Comparison of ENCODE assay signal across 8 mouse cellular contexts in genomic region chr9:81634163-81634562, GRCm38 (mm10). TPM values are rescaled to one million over a fixed set of nuclear protein-coding genes. Genes with fewer than 3 reads are reported as not detected.
DNase-seq lines count a peak whose midpoint lies in the region; ATAC-seq lines count a peak whose summit lies in the region.

No protein-coding gene starts in this region.

- 1% methylated on average over 10 of the region's 10 CpGs for WGBS in forebrain, embryonic 13.5 days
- 1% methylated on average over 10 of the region's 10 CpGs for WGBS in midbrain, embryonic 11.5 days

- peak overlapping the region; percentile 100 for H3K4me2 ChIP-seq in forebrain, embryonic 13.5 days
- peak overlapping the region; percentile 99 for H3K4me2 ChIP-seq in midbrain, embryonic 11.5 days

- DNase-seq in frontal cortex, adult 2 months (ENCODE audit: extremely low spot score in 1 of 2, low spot score in 1 of 2), result no peak
- DNase-seq in midbrain, embryonic 11.5 days (ENCODE audit: low spot score, missing footprints), result peak; percentile 89
- no peak for DNase-seq in thymus, postnatal 25 days
- DNase-seq in adrenal gland, adult 2 months, result no peak
- no peak for DNase-seq in urinary bladder, adult 18-20 months (ENCODE audit: low spot score in 2 of 2)

- peaks cover 24% of the 10 kb centered on the region for H3K4me1 ChIP-seq in forebrain, embryonic 13.5 days
- H3K4me1 ChIP-seq in midbrain, embryonic 11.5 days (ENCODE audit: control insufficient read depth, insufficient read depth, low read length), result peaks cover 8% of the 10 kb centered on the region

- peak; percentile 38 for ATAC-seq in frontal cortex, adult (ENCODE audit: low TSS enrichment)
- ATAC-seq in CD4-positive, CD25-positive, alpha-beta regulatory T cell, adult 4 months, result peak; percentile 26
- no peak for ATAC-seq in forebrain, embryonic 13.5 days
- ATAC-seq in midbrain, embryonic 11.5 days (ENCODE audit: low FRiP score), result no peak

- H3K4me3 ChIP-seq in forebrain, embryonic 13.5 days, result peak overlapping the region; percentile 76
- peak overlapping the region; percentile 64 for H3K4me3 ChIP-seq in midbrain, embryonic 11.5 days (ENCODE audit: low read depth, low read length)

- H3K27me3 ChIP-seq in forebrain, embryonic 13.5 days, result peaks cover 54% of the 10 kb centered on the region
- peaks cover 24% of the 10 kb centered on the region for H3K27me3 ChIP-seq in midbrain, embryonic 11.5 days (ENCODE audit: control insufficient read depth, insufficient read depth, low read length)

- H3K9ac ChIP-seq in forebrain, embryonic 13.5 days, result no peak overlapping the region
- H3K9ac ChIP-seq in midbrain, embryonic 11.5 days (ENCODE audit: low read length), result no peak overlapping the region

- H3K27ac ChIP-seq in forebrain, embryonic 13.5 days, result no peak overlapping the region
- no peak overlapping the region for H3K27ac ChIP-seq in midbrain, embryonic 11.5 days (ENCODE audit: low read depth, low read length)

- H3K36me3 ChIP-seq in forebrain, embryonic 13.5 days (ENCODE audit: poor library complexity, severe bottlenecking), result no peaks in the 10 kb centered on the region
- H3K36me3 ChIP-seq in midbrain, embryonic 11.5 days (ENCODE audit: control insufficient read depth, insufficient read depth, low read length), result no peaks in the 10 kb centered on the region

- H3K9me3 ChIP-seq in forebrain, embryonic 13.5 days (replicated peaks), result no peaks in the 10 kb centered on the region
- no peaks in the 10 kb centered on the region for H3K9me3 ChIP-seq in midbrain, embryonic 11.5 days (ENCODE audit: control insufficient read depth, low read length)

RNA-seq across cellular contexts. Expression of gene Htr1b, which starts 0.5 kb away (rescaled TPM):
- polyA plus RNA-seq in frontal cortex, adult 2 months (2012; rRNA removed), result 3.0 and 3.2 TPM in 2 replicates
- not detected for polyA plus RNA-seq in CD4-positive, CD25-positive, alpha-beta regulatory T cell, adult 4 months (2017; shearing (Covaris generic))
- 0.23 and 0.53 TPM in 2 replicates for polyA plus RNA-seq in forebrain, embryonic 13.5 days (2015; fragmentation: Nextera tagmentation; extraction: Ambion mirVana)
- 0.41 and 0.44 TPM in 2 replicates for polyA plus RNA-seq in midbrain, embryonic 11.5 days (2014; fragmentation: Nextera tagmentation; extraction: Ambion mirVana)
- 10 to 100 TPM in 1 of 2 experiments, 1 to 10 TPM in 1; 7.1 to 13.1 TPM for total RNA-seq in adrenal gland, adult 2 months (2021)
- polyA plus RNA-seq in adrenal gland, adult 2 months (2012; rRNA removed), result 0.99 and 2.2 TPM in 2 replicates

Comparison
In these comparisons a context has a peak if more than half of its experiments do, and no peak if none do; other contexts are left out.
1. ATAC-seq: peak in frontal cortex, adult (single experiment) and CD4-positive, CD25-positive, alpha-beta regulatory T cell, adult 4 months (single experiment); none in forebrain, embryonic 13.5 days (single experiment) and midbrain, embryonic 11.5 days (single experiment).